Mouse (Mus musculus) erythroblast, adult 5-6 weeks (primary cell): ENCODE data around the gene Eipr1. TPM values are rescaled to one million over a fixed set of nuclear protein-coding genes. Genes with fewer than 3 reads are reported as not detected.

Experiments
- ATAC-seq: replicated peaks from 2 replicates; pipeline ENCODE4 v1.8.0; 2016; ENCODE audit warnings: moderate number of reproducible peaks, mild to moderate bottlenecking, moderate TSS enrichment, inconsistent platforms; ENCODE audit not compliant: poor library complexity, low FRiP score, severe bottlenecking
- total RNA-seq, 2 experiments: library from RNA; stranded (forward) in 1 of 2; stranded (reverse) in 1 of 2; fragments of 150-400 nt in 1 of 2; fragments of 200-764, 138-1000 nt in 1 of 2; gene quantifications; 2 replicates each; pipeline versions ENCODE4 v1.2.3 to v1.2.4; 2015 to 2017; ENCODE audit warnings: low replicate concordance in 2 of 2

Eipr1 gene
- total RNA-seq, 2 experiments from 2014 or later, result 20.8 to 41.1 TPM

GRCm38 (mm10) chr12:28769953-28770352, 18.4 kb downstream of the Eipr1 start:
- no peak for ATAC-seq

GRCm38 (mm10) chr12:28773815-28774214, 22.2 kb downstream of the Eipr1 start:
- 0 out of 2 replicates have a peak, but pooled peaks have one; percentile 30 for ATAC-seq

DNA sequence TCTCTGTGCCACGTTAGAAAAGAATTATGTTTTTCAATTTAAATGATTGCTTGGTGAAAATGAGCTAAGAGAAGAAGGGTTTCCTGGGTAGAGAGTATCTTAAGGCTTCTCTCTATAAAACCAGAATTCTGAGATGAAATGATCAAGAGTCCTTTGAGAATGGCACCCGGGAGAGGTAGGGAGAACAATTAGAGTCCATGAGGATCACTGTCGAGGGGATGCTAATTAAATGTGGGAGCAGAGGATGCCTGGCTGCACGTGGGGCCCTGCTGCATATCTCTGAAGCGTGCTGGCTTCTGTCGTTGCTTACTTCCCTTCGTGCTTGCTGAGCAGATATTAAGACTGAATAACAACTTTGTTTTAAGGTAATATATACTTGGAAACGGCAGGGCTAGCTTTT, 23.5 kb downstream of the Eipr1 start:
- ATAC-seq, result no peak

DNA sequence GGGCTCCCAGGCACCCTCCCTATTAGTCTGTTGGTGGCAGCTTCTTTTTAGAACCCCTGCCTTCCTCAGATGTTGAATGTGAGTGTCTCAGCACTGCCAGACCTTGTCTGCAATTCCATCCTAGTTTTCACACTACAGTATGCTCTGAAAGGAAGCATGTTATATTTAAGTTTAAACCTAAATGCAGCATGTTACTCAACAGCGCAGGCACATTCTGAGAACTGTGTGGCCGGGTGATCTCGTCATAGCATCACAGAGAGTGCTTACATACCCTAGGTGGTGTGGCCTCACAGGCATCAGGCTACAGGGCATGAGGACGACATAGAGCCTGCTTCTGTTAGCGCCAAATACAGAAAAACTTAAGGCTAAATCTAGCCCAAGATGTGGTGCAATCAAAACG, 24.0 kb downstream of the Eipr1 start:
- no peak for ATAC-seq

- no peak for ATAC-seq
Measured at GRCm38 (mm10) chr12:28780180-28780579, 28.6 kb downstream of the Eipr1 start.

DNA sequence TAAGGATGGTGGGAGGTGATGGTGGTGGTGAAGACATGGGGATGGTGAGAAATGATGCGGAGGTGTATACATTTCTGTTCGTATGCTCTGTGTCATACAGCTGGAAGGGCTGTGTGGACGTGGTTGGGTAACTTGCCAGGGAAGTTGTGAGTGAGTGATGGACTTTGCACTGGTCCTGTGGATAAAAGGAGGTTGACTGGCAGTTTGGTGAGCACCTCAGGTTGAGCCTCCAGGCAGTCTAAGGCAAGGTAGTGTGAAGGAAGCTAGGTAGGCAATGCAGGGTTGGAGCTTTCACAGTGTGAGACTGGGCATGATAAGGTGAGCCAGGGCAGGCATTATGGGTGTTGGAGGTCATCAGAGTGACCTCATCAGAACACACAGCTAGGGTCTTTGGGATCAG, 31.0 kb downstream of the Eipr1 start:
- no peak for ATAC-seq

- ATAC-seq, result no peak
Measured at GRCm38 (mm10) chr12:28784355-28784754, 32.8 kb downstream of the Eipr1 start.

DNA sequence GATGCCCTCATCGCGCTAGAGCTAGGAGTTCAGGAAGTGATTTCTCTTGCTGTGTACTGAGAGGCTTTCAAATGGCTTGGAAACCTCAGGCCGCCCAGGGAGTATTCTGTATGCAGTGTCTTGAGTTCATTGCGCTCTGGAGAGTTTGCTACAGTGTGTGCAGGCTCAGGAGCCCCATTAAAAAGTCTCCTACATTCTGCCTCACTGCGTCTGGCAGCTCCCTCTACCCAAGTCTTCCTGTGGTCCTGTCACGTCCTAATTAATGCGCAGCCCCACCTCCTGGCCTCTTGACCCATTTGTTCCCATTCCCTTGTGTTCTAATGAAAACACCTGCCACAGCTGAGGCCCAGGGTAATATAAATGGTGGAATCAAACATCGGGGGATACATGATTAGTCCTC, 33.3 kb downstream of the Eipr1 start:
- no peak for ATAC-seq

GRCm38 (mm10) chr12:28785299-28785698, 33.7 kb downstream of the Eipr1 start:
- no peak for ATAC-seq

GRCm38 (mm10) chr12:28786310-28786709, 34.7 kb downstream of the Eipr1 start:
- ATAC-seq, result no peak

DNA sequence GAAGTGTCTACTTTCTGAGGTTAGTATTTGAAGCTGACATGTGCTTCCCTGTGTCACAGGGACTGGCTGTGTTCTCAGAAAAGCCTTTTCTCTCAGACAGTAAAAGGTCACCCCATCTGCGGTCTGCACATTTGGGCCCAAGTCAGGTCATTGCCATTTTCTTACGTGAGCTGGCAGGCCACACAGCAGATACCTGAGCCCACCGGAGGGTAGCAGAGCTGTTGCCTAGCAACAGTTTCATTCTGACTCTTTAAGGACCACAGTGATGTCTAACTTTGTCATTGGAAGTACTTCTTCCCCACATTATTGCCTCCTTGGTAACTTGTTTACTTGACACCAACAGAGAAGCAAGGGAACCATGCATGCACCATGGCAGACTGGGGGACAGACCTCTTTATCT, 41.0 kb downstream of the Eipr1 start:
- no peak for ATAC-seq

DNA sequence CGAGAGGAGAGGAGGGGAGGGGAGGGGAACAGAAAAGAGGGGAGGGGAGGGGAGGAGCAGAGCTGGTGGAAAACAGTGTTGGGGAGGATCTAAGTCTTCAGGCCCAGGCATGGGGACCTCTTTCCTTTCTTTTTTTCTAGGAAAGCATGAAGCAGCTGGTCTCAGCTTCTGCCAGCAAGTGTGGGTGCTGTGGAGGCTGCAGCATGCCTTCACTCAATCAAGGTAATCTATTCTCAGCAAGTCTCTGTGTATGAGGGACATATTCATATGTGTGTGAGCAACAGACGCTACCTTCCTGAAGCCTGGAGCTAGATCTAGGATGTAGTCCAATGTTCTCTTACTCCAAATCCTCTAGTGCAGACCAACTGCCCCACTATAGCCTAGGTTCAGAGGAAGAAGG, 42.1 kb downstream of the Eipr1 start:
- ATAC-seq, result no peak

- ATAC-seq, result no peak
Measured at GRCm38 (mm10) chr12:28795041-28795440, 43.4 kb downstream of the Eipr1 start.

- no peak for ATAC-seq
Measured at GRCm38 (mm10) chr12:28796881-28797420, 45.3 kb downstream of the Eipr1 start.

DNA sequence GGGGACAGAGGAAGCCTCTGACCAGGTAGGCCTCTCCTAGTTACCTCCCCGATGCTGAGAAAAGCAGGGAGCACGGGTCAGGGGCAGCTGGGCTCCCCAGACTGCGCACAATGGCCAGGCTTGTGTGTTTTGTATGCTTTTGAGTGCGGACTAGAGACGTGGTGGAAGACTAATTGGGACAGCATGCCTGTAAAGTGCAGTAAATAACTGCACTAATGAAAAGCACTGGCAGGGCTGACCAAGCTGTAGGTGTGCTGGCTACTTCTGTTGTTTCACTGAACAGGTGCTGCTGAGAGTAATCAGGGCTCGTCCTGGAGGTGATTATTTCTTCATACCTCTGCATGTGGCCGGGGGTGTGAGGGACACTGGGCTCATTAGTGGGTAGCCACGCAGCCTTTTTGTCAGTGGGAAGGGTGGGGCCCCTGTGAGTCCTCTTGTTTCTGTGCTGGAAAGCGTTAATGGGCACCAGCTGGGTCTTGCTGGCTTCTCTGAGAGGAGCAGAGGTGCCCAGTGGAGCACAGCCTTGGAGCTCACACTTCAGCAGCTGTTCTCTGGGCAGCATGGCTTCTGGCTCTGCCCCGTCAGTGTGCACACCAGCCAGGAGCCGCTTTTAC, 48.3 kb downstream of the Eipr1 start:
- ATAC-seq, result no peak

DNA sequence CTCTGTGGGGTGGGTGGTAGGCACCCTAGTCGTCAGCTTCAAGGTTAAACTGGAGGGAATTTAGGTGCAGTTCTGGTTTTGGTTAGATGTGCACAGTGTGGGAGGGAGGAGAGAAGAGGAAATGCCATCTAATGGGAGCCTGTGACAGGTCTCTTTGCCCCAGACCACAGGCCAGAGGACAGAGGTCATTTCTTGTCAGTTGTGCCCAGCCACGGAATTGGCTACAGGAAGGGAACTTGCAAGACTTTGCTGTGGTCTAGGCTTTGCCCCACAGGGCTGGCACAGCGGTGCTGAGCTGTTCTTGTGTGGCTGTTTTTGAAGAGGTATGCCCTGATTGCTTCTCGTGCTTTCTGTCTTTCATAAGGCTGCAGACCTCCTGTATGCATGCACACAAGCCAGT, 48.8 kb downstream of the Eipr1 start:
- ATAC-seq, result no peak

- ATAC-seq, result no peak
Measured at GRCm38 (mm10) chr12:28800891-28801290, 49.3 kb downstream of the Eipr1 start.

DNA sequence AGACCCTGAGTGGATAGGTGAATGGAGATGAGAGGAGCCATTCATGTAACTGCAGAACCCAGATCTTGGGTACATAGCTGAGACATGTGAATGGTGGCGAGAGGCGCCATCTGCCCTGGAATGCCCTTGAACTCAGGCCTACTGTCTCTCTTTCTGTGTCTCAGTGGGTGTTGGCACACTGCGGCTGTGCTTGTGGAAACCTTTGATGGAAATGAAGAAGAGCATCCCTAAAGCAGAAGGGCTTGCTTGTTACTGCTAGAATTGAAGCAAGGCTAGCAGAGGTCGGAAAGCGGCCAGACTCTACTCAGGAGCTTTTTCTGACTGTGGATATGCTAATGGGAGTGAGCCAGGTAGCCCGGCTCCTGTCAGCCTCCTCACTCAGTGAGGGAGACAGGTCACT, 50.1 kb downstream of the Eipr1 start:
- ATAC-seq, result no peak

GRCm38 (mm10) chr12:28803043-28803442, 51.4 kb downstream of the Eipr1 start:
- ATAC-seq, result no peak

- peak; percentile 91 for ATAC-seq
Measured at GRCm38 (mm10) chr12:28804558-28805481, 53.2 kb downstream of the Eipr1 start.

DNA sequence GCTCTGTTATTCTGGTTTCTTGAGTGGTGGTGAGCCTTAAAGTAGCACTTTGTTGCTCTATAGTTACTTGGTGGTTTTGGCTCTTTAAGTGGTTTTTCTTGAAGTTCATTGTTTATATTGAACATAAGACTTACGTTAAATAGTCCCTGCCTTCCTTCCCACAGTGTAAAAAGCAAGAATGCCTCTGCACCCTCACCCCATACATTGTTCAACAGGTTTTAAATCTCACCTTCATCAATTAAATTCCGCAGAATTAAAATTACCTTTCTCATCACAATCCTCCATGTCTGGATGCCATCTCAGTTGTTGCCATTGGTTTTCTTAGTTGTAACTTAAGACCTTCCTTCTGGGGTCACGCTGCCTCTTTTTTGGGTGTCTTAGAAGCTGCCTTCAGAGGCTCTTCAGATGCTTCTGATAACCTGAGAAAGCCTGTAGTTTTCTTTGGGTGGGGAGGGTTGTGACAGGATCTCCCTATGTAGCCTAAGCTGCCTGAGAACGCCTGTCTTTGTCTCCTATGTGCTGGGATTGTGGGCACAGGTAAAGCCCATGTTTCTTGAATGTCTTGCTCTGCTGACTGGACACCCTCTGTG, 57.3 kb downstream of the Eipr1 start:
- ATAC-seq, result no peak
